ENCODE assay signal across 24 mouse cellular contexts in genomic region chr5:17499873-17500329, GRCm38 (mm10). TPM values are rescaled to one million over a fixed set of nuclear protein-coding genes. Genes with fewer than 3 reads are reported as not detected.
A peak's percentile ranks its signal among the peaks of the same experiment; 100 is the strongest.
DNase-seq lines count a peak whose midpoint lies in the region; ATAC-seq lines count a peak whose summit lies in the region.
"Had no signal": no experiment of that assay in that cellular context is flagged by ENCODE, and none has a peak within 500 bp of the region (broad histone marks: within the 10 kb centered on the region; RNA-seq: fewer than 3 reads in every experiment).

No protein-coding gene starts in this region.

- H3K9ac ChIP-seq in forebrain, embryonic 13.5 days, result no peak overlapping the region
- no peak overlapping the region for H3K9ac ChIP-seq in forebrain, embryonic 11.5 days (ENCODE audit: low read length)
- no peak overlapping the region for H3K9ac ChIP-seq in forebrain, embryonic 15.5 days (replicated peaks)
- no peak overlapping the region for H3K9ac ChIP-seq in midbrain, embryonic 15.5 days
- H3K9ac ChIP-seq: embryonic facial prominence, embryonic 15.5 days; intestine, embryonic 15.5 days; liver, embryonic 15.5 days; stomach, embryonic 15.5 days had no signal

- H3K27ac ChIP-seq in forebrain, embryonic 13.5 days, result no peak overlapping the region
- no peak overlapping the region for H3K27ac ChIP-seq in forebrain, embryonic 11.5 days (ENCODE audit: low read depth, low read length)
- H3K27ac ChIP-seq in forebrain, embryonic 15.5 days (replicated peaks), result peak overlapping the region; percentile 52; the same call in 1 of the 2 replicates
- H3K27ac ChIP-seq in midbrain, embryonic 15.5 days, result no peak overlapping the region
- H3K27ac ChIP-seq: embryonic facial prominence, embryonic 15.5 days; intestine, embryonic 15.5 days; liver, embryonic 15.5 days; stomach, embryonic 15.5 days had no signal

- peaks cover 8% of the 10 kb centered on the region; the same call in 1 of the 2 replicates for H3K4me1 ChIP-seq in forebrain, embryonic 13.5 days
- no peaks in the 10 kb centered on the region for H3K4me1 ChIP-seq in forebrain, embryonic 11.5 days (replicated peaks; ENCODE audit: control insufficient read depth, insufficient read depth, low read length)
- H3K4me1 ChIP-seq in forebrain, embryonic 15.5 days, result peaks cover 12% of the 10 kb centered on the region; the same call in 1 of the 2 replicates
- 0 out of 2 replicates have a peak, but pooled peaks cover 6% of the 10 kb centered on the region for H3K4me1 ChIP-seq in midbrain, embryonic 15.5 days
- H3K4me1 ChIP-seq: embryonic facial prominence, embryonic 15.5 days; intestine, embryonic 15.5 days; liver, embryonic 15.5 days; stomach, embryonic 15.5 days had no signal

- ATAC-seq in forebrain, embryonic 13.5 days, result peak; percentile 83
- ATAC-seq in forebrain, embryonic 11.5 days (replicated peaks; ENCODE audit: low FRiP score), result no peak
- ATAC-seq in forebrain, embryonic 15.5 days (replicated peaks), result peak; percentile 89
- ATAC-seq in midbrain, embryonic 15.5 days (replicated peaks), result peak; percentile 83
- ATAC-seq: intestine, embryonic 15.5 days had no signal

- H3K9me3 ChIP-seq in forebrain, embryonic 13.5 days (replicated peaks), result no peaks in the 10 kb centered on the region
- H3K9me3 ChIP-seq in forebrain, embryonic 11.5 days (ENCODE audit: control insufficient read depth, low read length), result no peaks in the 10 kb centered on the region
- H3K9me3 ChIP-seq in forebrain, embryonic 15.5 days, result no peaks in the 10 kb centered on the region
- no peaks in the 10 kb centered on the region for H3K9me3 ChIP-seq in midbrain, embryonic 15.5 days
- H3K9me3 ChIP-seq: embryonic facial prominence, embryonic 15.5 days; intestine, embryonic 15.5 days; liver, embryonic 15.5 days; stomach, embryonic 15.5 days had no signal

- H3K4me2 ChIP-seq in forebrain, embryonic 13.5 days, result no peak overlapping the region
- no peak overlapping the region for H3K4me2 ChIP-seq in forebrain, embryonic 11.5 days (ENCODE audit: low read depth, low read length, severe bottlenecking)
- H3K4me2 ChIP-seq in forebrain, embryonic 15.5 days (replicated peaks), result no peak overlapping the region
- no peak overlapping the region for H3K4me2 ChIP-seq in midbrain, embryonic 15.5 days
- H3K4me2 ChIP-seq: embryonic facial prominence, embryonic 15.5 days; intestine, embryonic 15.5 days; liver, embryonic 15.5 days; stomach, embryonic 15.5 days had no signal

- no peak for DNase-seq in forebrain, embryonic 11.5 days (ENCODE audit: low spot score)
- DNase-seq in 3T3-L1 (ENCODE audit: low read depth, low spot score), result peak; percentile 64
- no peak for DNase-seq in adrenal gland, postnatal 14 days
- no peak for DNase-seq in ovary, postnatal 36 days (ENCODE audit: low spot score)
- DNase-seq in thymus, postnatal 25 days, result no peak
- DNase-seq: adrenal gland, adult 8-10 months; B cell, adult 2 months; kidney, postnatal 14 days; layer of hippocampus, postnatal 36 days; lung, postnatal 14 days; thymus, postnatal 14 days had no signal

- WGBS in forebrain, embryonic 13.5 days, result 62% methylated on average over 1 of the region's 1 CpGs
- WGBS in forebrain, embryonic 11.5 days, result 83% methylated on average over 1 of the region's 1 CpGs
- 42% methylated on average over 1 of the region's 1 CpGs for WGBS in forebrain, embryonic 15.5 days
- WGBS in midbrain, embryonic 15.5 days, result 23% methylated on average over 1 of the region's 1 CpGs

- H3K27me3 ChIP-seq in forebrain, embryonic 13.5 days, result no peaks in the 10 kb centered on the region
- H3K27me3 ChIP-seq in forebrain, embryonic 11.5 days (ENCODE audit: control insufficient read depth, insufficient read depth, low read length), result no peaks in the 10 kb centered on the region
- no peaks in the 10 kb centered on the region for H3K27me3 ChIP-seq in forebrain, embryonic 15.5 days
- H3K27me3 ChIP-seq in midbrain, embryonic 15.5 days (replicated peaks), result no peaks in the 10 kb centered on the region
- H3K27me3 ChIP-seq: embryonic facial prominence, embryonic 15.5 days; intestine, embryonic 15.5 days; liver, embryonic 15.5 days; stomach, embryonic 15.5 days had no signal

- no peak overlapping the region for H3K4me3 ChIP-seq in forebrain, embryonic 13.5 days
- H3K4me3 ChIP-seq in forebrain, embryonic 11.5 days (ENCODE audit: low read depth, low read length), result no peak overlapping the region
- H3K4me3 ChIP-seq in forebrain, embryonic 15.5 days, result no peak overlapping the region
- H3K4me3 ChIP-seq in midbrain, embryonic 15.5 days, result no peak overlapping the region
- H3K4me3 ChIP-seq: embryonic facial prominence, embryonic 15.5 days; intestine, embryonic 15.5 days; liver, embryonic 15.5 days; stomach, embryonic 15.5 days had no signal

- no peaks in the 10 kb centered on the region for H3K36me3 ChIP-seq in forebrain, embryonic 13.5 days (ENCODE audit: poor library complexity, severe bottlenecking)
- H3K36me3 ChIP-seq in forebrain, embryonic 11.5 days (ENCODE audit: control insufficient read depth, insufficient read depth, low read length), result no peaks in the 10 kb centered on the region
- H3K36me3 ChIP-seq in forebrain, embryonic 15.5 days, result no peaks in the 10 kb centered on the region
- H3K36me3 ChIP-seq in midbrain, embryonic 15.5 days (replicated peaks), result no peaks in the 10 kb centered on the region
- H3K36me3 ChIP-seq: embryonic facial prominence, embryonic 15.5 days; intestine, embryonic 15.5 days; liver, embryonic 15.5 days; stomach, embryonic 15.5 days had no signal

RNA-seq across cellular contexts. Expression of gene Speer4f1, which starts 24.0 kb away (rescaled TPM):
- polyA plus RNA-seq in forebrain, embryonic 13.5 days (2015; fragmentation: Nextera tagmentation; extraction: Ambion mirVana), result not detected in 2 replicates
- polyA plus RNA-seq in forebrain, embryonic 11.5 days (2014; fragmentation: Nextera tagmentation; extraction: Ambion mirVana), result not detected in 2 replicates
- not detected in 2 replicates for polyA plus RNA-seq in forebrain, embryonic 15.5 days (2015; fragmentation: Nextera tagmentation; extraction: Ambion mirVana)
- polyA plus RNA-seq in midbrain, embryonic 15.5 days (2015; fragmentation: Nextera tagmentation; extraction: Ambion mirVana), result not detected in 2 replicates
- not detected in 2 replicates for total RNA-seq in adrenal gland, postnatal 14 days (2021)
- total RNA-seq: adrenal gland, adult 8-10 months; granulocyte monocyte progenitor cell, adult 5-6 weeks; layer of hippocampus, postnatal 36 days; monocyte, adult 5-6 weeks had no signal
- polyA plus RNA-seq: cortical plate, adult 2 months; embryonic facial prominence, embryonic 15.5 days; heart, postnatal 0 days; intestine, embryonic 15.5 days; limb, embryonic 11.5 days; liver, embryonic 15.5 days; small intestine, adult 2 months; stomach, embryonic 15.5 days had no signal
